Mouse (Mus musculus): Measurements from ENCODE around the gene Ift74. TPM values are rescaled to one million over a fixed set of nuclear protein-coding genes. Genes with fewer than 3 reads are reported as not detected.

The Ift74 gene
- total RNA-seq (2014; rRNA removed) (2.5 and 3.6 TPM in 2 replicates), polyA plus RNA-seq (2012; rRNA removed) (0.24 and 0.33 TPM in 2 replicates)

DNA sequence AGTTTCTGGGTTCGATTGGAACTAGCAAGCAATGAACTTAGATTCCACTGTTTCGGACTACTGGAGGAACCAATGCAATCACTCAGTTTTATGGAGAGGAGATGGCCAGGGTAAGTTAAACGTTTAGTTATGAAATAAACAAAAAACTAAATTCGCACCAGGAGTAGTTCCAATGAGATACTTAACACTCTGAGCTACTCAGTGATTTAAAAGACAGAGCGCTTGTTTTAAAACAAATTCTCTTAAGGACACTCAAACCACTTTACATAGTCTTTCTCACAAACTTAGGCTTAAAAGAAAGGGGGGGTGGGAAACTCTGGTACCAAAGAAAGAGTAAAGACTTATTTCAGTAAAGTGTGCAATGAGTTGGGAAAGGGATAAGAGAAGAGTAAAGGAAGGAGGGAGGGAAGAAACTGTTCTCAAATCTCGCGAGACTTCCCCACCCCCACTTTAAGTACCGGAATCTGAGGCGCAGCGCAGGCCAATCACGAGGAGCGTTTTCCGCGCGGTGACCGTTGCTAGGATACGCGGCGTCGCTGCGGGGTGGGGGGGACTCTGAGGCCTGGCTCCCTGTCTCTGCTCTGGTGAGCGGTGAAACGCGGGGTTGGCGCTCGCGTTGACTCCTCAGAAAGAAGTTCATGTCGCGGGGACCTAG is at the start of gene Ift74:
TSS of gene Ift74 (plus strand) at position 520 of the 655 bp plus-strand sequence.
- 5% methylated on average over 29 of the region's 29 CpGs for WGBS
- peak; percentile 89 for DNase-seq (ENCODE audit: extremely low read depth, low read depth, low spot score)
- Histone ChIP-seq H3K36me3 (ENCODE audit: control insufficient read depth, insufficient read depth, low read length) (no peaks in the 10 kb centered on the region), H3K27ac (replicated peaks; ENCODE audit: insufficient read depth, low read depth, low read length) (0 out of 2 replicates have a peak within 1 kb of the TSS, but pooled peaks have one; percentile 29), H3K79me2 (ENCODE audit: control insufficient read depth, insufficient read depth, low read length) (no peaks in the 10 kb centered on the region), H3K9ac (ENCODE audit: low read depth, low read length) (peak within 1 kb of the TSS; percentile 54), H3K27me3 (ENCODE audit: control insufficient read depth, insufficient read depth, low read length) (no peaks in the 10 kb centered on the region), H3K4me3 (ENCODE audit: insufficient read depth, low read depth, low read length) (peak within 1 kb of the TSS; percentile 75), H3K4me1 (ENCODE audit: control insufficient read depth, insufficient read depth, low read length) (no peaks in the 10 kb centered on the region)
- TF ChIP-seq POLR2A (IDR thresholded peaks at IDR 0.05; ENCODE audit: extremely low read depth, insufficient read depth, low read length) (0 out of 2 replicates have a peak, but pooled peaks have one; percentile 3), CTCF (IDR thresholded peaks at IDR 0.05; ENCODE audit: low read depth, low read length) (no peak)

- H3K27me3 ChIP-seq (ENCODE audit: control insufficient read depth, insufficient read depth, low read length), result no peaks in the 10 kb centered on the region
- H3K9ac ChIP-seq (ENCODE audit: low read depth, low read length), result no peak overlapping the region
- H3K36me3 ChIP-seq (ENCODE audit: control insufficient read depth, insufficient read depth, low read length), result peaks cover 46% of the 10 kb centered on the region
- H3K4me3 ChIP-seq (ENCODE audit: insufficient read depth, low read depth, low read length), result no peak overlapping the region
- H3K4me1 ChIP-seq (ENCODE audit: control insufficient read depth, insufficient read depth, low read length), result no peaks in the 10 kb centered on the region
- no peak for DNase-seq (ENCODE audit: extremely low read depth, low read depth, low spot score)
- WGBS, result 97% methylated on average over 4 of the region's 4 CpGs
- H3K79me2 ChIP-seq (ENCODE audit: control insufficient read depth, insufficient read depth, low read length), result no peaks in the 10 kb centered on the region
- TF ChIP-seq CTCF (IDR thresholded peaks at IDR 0.05; ENCODE audit: low read depth, low read length) (no peak), POLR2A (IDR thresholded peaks at IDR 0.05; ENCODE audit: extremely low read depth, insufficient read depth, low read length) (no peak)
- no peak overlapping the region for H3K27ac ChIP-seq (replicated peaks; ENCODE audit: insufficient read depth, low read depth, low read length)
Measured at GRCm38 (mm10) chr4:94572677-94573076, 41.6 kb upstream of the Ift74 start.

GRCm38 (mm10) chr4:94591765-94592381 is 22.4 kb upstream of the Ift74 start:
- Histone ChIP-seq H3K27ac (replicated peaks; ENCODE audit: insufficient read depth, low read depth, low read length) (no peak overlapping the region), H3K4me3 (ENCODE audit: insufficient read depth, low read depth, low read length) (no peak overlapping the region), H3K9ac (ENCODE audit: low read depth, low read length) (no peak overlapping the region), H3K36me3 (ENCODE audit: control insufficient read depth, insufficient read depth, low read length) (peaks cover 3% of the 10 kb centered on the region; the same call in 1 of the 2 replicates), H3K79me2 (ENCODE audit: control insufficient read depth, insufficient read depth, low read length) (peaks cover 31% of the 10 kb centered on the region; the same call in 1 of the 2 replicates), H3K4me1 (ENCODE audit: control insufficient read depth, insufficient read depth, low read length) (peaks cover 10% of the 10 kb centered on the region), H3K27me3 (ENCODE audit: control insufficient read depth, insufficient read depth, low read length) (no peaks in the 10 kb centered on the region)
- peak; percentile 37 for DNase-seq (ENCODE audit: extremely low read depth, low read depth, low spot score)
- WGBS, result 54% methylated on average over 4 of the region's 4 CpGs
- TF ChIP-seq POLR2A (IDR thresholded peaks at IDR 0.05; ENCODE audit: extremely low read depth, insufficient read depth, low read length), result no peak

- H3K79me2 ChIP-seq (ENCODE audit: control insufficient read depth, insufficient read depth, low read length), result peaks cover 32% of the 10 kb centered on the region; the same call in 1 of the 2 replicates
- H3K36me3 ChIP-seq (ENCODE audit: control insufficient read depth, insufficient read depth, low read length), result 0 out of 2 replicates have a peak, but pooled peaks cover 1% of the 10 kb centered on the region
- TF ChIP-seq POLR2A (IDR thresholded peaks at IDR 0.05; ENCODE audit: extremely low read depth, insufficient read depth, low read length) (no peak), CTCF (IDR thresholded peaks at IDR 0.05; ENCODE audit: low read depth, low read length) (no peak)
- no peak overlapping the region for H3K4me3 ChIP-seq (ENCODE audit: insufficient read depth, low read depth, low read length)
- H3K27me3 ChIP-seq (ENCODE audit: control insufficient read depth, insufficient read depth, low read length), result no peaks in the 10 kb centered on the region
- H3K4me1 ChIP-seq (ENCODE audit: control insufficient read depth, insufficient read depth, low read length), result peaks cover 10% of the 10 kb centered on the region
- no peak overlapping the region for H3K27ac ChIP-seq (replicated peaks; ENCODE audit: insufficient read depth, low read depth, low read length)
- DNase-seq (ENCODE audit: extremely low read depth, low read depth, low spot score), result peak; percentile 24
- H3K9ac ChIP-seq (ENCODE audit: low read depth, low read length), result no peak overlapping the region
Measured at GRCm38 (mm10) chr4:94592709-94593108, 21.6 kb upstream of the Ift74 start.

DNA sequence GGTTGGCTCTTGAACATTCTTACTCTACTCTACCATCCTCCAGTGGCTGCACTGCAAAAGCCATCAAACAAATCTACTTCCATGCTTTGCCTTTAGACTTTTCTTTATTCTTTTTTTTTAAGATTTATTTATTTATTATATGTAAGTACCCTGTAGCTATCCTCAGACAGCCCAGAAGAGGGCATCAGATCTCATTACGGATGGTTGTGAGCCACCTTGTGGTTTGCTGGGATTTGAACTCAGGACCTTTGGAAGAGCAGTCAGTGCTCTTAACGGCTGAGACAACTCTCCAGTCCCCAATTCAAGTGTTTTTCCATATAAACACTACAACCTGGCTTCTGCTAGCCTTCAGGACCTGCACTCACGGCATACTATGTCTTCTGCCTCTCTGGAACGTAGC is 12.9 kb upstream of the Ift74 start:
- 82% methylated on average over 4 of the region's 4 CpGs for WGBS
- H3K4me3 ChIP-seq (ENCODE audit: insufficient read depth, low read depth, low read length), result no peak overlapping the region

More for the DNA sequence above, 12.9 kb upstream of the Ift74 start:
- TF ChIP-seq POLR2A (IDR thresholded peaks at IDR 0.05; ENCODE audit: extremely low read depth, insufficient read depth, low read length), result no peak
- TF ChIP-seq CTCF (IDR thresholded peaks at IDR 0.05; ENCODE audit: low read depth, low read length), result no peak
- Histone ChIP-seq H3K36me3 (ENCODE audit: control insufficient read depth, insufficient read depth, low read length) (no peaks in the 10 kb centered on the region), H3K27ac (replicated peaks; ENCODE audit: insufficient read depth, low read depth, low read length) (no peak overlapping the region), H3K4me1 (ENCODE audit: control insufficient read depth, insufficient read depth, low read length) (peaks cover 2% of the 10 kb centered on the region), H3K79me2 (ENCODE audit: control insufficient read depth, insufficient read depth, low read length) (peaks cover 19% of the 10 kb centered on the region; the same call in 1 of the 2 replicates), H3K27me3 (ENCODE audit: control insufficient read depth, insufficient read depth, low read length) (no peaks in the 10 kb centered on the region), H3K9ac (ENCODE audit: low read depth, low read length) (no peak overlapping the region)
- DNase-seq (ENCODE audit: extremely low read depth, low read depth, low spot score), result no peak

All from liver, adult 2 months (tissue).